Mouse (Mus musculus): ENCODE measurements around the gene Sorbs1.

DNA sequence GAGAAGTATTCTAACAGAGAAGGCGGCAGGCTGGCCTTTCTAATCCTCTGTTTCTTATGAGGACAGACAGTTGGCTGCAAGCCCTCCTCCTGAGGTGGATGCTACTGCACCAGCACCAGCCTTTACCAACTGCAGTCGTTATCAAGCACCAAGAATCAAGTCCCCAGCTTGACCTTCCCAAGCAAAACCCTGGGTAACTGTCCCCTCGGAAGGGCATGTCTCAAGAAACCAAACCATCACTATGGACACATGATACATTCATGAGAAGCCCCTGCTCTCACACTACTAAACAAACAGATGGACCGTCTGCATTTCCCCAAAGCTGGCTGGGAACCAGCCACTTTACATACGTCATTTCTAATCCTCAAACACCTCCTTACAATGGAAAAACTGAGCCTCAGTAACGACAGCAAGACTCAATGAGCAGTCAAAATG is 102.2 kb downstream of the Sorbs1 start:
- TF ChIP-seq POLR2AphosphoS2 (IDR thresholded peaks at IDR 0.05; ENCODE audit: insufficient read length, low read depth) (no peak), POLR2A (IDR thresholded peaks at IDR 0.05; ENCODE audit: insufficient read length, low read depth) (no peak), MYOG (IDR thresholded peaks at IDR 0.05; ENCODE audit: control insufficient read depth in 1 of 3, insufficient read depth in 1 of 3, insufficient read length in 2 of 3, low read depth in 2 of 3) (no peak), USF1 (IDR thresholded peaks at IDR 0.05; ENCODE audit: low read depth) (no peak), MAX (IDR thresholded peaks at IDR 0.05; ENCODE audit: low read depth) (no peak), TCF3 (IDR thresholded peaks at IDR 0.05; ENCODE audit: insufficient read length, low read depth) (no peak)

Measured in myocyte (in vitro differentiated cells).